Mouse (Mus musculus) inflammation-experienced regulatory T-cells, adult 6 months (primary cell): ENCODE results near the gene Cux1. TPM values are rescaled to one million over a fixed set of nuclear protein-coding genes. Genes with fewer than 3 reads are reported as not detected.

ENCODE experiments used
- ATAC-seq: one replicate; pipeline ENCODE4 v1.8.0; 2017
- polyA plus RNA-seq, 3 experiments: library from polyadenylated mRNA; unstranded; fragments of 100-300 nt; shearing (Covaris generic); gene quantifications; one replicate each; pipeline ENCODE4 v1.2.1; 2017

The Cux1 gene
- polyA plus RNA-seq, 3 experiments from 2014 or later, result 25.9 to 53.1 (median 41.6) TPM

DNA sequence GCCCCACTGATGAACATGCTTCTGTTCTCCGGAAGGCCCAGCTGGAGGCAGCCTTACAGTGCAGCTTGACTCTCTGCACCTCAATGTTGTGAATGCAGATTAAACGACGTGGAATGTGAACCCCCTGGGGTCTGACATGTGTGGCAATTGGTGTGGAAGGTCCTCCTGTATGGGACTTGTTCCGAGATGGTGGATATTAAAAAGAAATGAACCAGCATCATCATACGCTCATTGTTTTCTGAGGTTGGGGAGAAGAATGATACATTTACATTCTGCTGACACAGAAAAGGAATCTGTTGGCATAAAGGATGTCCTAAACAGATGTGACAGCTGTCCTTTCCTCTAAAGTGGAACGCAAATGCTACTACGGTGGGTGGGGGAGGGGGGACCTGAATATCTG, 203.9 kb downstream of the Cux1 start:
- no peak for ATAC-seq

GRCm38 (mm10) chr5:136362473-136363230, 204.6 kb downstream of the Cux1 start:
- ATAC-seq, result no peak

- ATAC-seq, result no peak
Measured at GRCm38 (mm10) chr5:136362021-136362420, 205.3 kb downstream of the Cux1 start.

- no peak for ATAC-seq
Measured at GRCm38 (mm10) chr5:136357227-136357626, 210.1 kb downstream of the Cux1 start.

DNA sequence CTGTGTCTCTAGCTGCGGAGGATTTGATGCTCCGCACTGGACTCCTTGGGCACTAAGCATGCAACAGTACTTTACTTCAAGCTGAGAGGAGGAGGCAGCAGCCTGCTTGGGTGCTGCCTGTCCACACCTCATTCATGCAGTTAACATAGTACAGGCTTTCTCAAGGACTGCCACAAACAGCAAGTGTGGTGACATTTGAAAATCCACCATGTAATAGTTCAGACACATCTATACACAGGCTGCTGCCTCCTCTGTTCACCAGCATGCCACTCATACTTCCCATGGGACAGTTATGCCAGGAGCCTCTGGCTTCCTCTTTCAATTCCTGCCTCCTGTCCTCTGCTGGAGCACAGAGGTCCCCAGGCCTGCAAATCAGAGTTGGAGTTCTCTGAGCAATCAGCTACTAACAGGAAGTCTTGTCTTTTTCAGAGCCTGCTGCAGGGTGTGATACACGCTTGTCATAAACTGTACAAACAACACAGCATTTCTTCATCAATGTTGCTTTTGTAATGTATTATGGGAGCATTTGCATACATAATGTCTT, 211.6 kb downstream of the Cux1 start:
- ATAC-seq, result no peak

DNA sequence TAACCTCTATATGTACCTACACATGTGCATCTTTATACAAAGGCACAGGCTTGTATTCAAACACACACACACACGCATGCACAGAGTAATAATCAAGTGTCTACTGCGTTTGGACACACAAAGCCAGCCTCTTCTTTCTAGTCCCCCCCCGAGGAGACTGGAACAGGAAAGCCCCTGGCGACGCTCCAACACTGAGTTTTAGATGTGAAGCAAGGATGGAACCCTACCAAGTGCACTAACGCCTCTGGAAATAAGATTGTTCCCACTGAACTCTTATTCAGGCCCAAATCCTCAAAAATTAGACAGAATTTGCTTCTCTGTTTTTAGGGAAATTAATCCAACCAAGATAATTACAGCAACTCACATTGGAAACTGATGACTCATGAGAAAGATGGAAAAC, 212.6 kb downstream of the Cux1 start:
- ATAC-seq, result no peak

- no peak for ATAC-seq
Measured at GRCm38 (mm10) chr5:136353114-136353513, 214.2 kb downstream of the Cux1 start.

DNA sequence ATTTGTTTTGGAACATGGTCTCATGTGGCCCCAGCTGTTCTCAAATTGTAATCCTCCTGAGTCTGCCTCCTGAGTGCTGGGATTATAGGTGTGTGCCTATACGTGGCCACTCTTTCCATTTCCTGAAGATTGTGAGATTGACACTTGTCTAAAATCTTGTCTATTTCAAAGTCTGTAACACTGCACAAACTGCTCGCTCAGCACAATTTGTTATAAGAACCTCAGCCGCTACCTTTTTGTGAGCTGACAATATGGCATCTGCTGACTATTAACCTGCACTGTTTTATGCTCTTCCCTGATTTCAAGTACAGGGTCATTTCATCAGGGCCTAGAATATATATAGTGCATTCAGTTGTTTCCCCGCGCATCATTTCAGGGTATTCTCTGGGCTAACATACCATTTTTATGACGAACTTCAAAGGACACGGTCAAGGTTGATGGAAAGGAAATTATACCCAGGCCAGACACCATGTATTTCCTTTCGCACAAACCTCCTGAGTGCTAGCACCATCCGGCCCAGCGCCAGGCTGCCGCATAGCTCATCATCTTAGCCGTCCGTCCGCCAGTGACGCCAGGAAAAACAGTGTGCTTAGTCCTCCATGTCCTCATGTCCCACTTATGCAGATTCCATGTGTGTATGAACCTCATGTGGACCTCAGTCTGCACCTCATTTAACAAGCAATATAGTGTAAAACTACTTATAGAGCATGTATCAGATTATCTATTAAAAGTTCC, 224.0 kb downstream of the Cux1 start:
- ATAC-seq, result no peak

- ATAC-seq, result no peak
Measured at GRCm38 (mm10) chr5:136336798-136337527, 230.3 kb downstream of the Cux1 start.

GRCm38 (mm10) chr5:136335681-136336080, 231.6 kb downstream of the Cux1 start:
- no peak for ATAC-seq

GRCm38 (mm10) chr5:136334780-136335179, 232.5 kb downstream of the Cux1 start:
- no peak for ATAC-seq

GRCm38 (mm10) chr5:136334051-136334450, 233.2 kb downstream of the Cux1 start:
- no peak for ATAC-seq

GRCm38 (mm10) chr5:136332786-136333462, 234.4 kb downstream of the Cux1 start:
- no peak for ATAC-seq

GRCm38 (mm10) chr5:136327736-136328135, 239.6 kb downstream of the Cux1 start:
- no peak for ATAC-seq

GRCm38 (mm10) chr5:136326626-136327025, 240.7 kb downstream of the Cux1 start:
- ATAC-seq, result no peak

GRCm38 (mm10) chr5:136324506-136324905, 242.8 kb downstream of the Cux1 start:
- no peak for ATAC-seq

GRCm38 (mm10) chr5:136321378-136321777, 245.9 kb downstream of the Cux1 start:
- no peak for ATAC-seq

- no peak for ATAC-seq
Measured at GRCm38 (mm10) chr5:136312566-136312965, 254.7 kb downstream of the Cux1 start.

DNA sequence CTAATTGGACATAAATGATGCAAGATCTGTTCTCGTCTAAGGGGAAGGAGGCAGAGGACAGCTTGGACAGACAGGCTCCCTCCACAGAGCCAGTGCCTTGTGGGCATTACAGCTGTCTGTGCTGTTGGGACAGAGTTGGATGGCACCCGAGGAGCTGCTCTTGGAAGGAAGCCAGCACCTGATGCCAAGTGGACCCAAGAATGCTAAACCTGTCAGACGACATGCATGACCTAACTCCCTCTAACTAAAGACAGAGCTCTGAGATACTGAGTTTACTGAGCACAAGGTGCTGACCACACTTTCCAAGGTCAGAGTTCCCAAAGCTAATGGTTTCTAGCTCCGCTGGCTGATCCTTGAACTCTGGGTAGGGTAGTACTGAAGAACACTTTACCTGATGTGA, 255.1 kb downstream of the Cux1 start:
- no peak for ATAC-seq

DNA sequence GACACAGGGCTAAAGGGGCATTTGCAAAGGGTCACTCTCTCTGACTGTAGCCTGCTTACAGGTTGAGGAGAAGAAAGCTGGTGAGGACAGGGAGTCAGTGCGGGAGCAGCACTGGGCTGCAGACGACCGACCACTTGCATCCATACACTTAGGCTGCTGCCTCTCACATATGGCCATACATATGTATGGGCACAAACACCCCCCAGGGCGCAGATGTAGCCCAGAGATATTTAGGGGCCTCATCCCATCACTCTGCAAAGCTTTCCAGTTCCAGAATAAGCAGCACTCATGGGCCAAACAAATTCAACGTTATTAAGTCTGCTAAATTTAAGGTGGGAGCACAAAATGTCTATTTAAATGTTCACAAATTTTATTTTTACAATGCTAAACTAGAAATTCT, 261.0 kb downstream of the Cux1 start:
- ATAC-seq, result no peak

GRCm38 (mm10) chr5:136303409-136303983, 263.8 kb downstream of the Cux1 start:
- ATAC-seq, result no peak

- no peak for ATAC-seq
Measured at GRCm38 (mm10) chr5:136300880-136301279, 266.4 kb downstream of the Cux1 start.
